Mouse (Mus musculus) liver, adult 2 months (tissue): Measurements from ENCODE around the gene Tacstd2.

Experiments
- CTCF ChIP-seq: fragments of 200-500 bp; IDR thresholded peaks from 2 replicates; pipeline ENCODE4 v1.5.1; 2011; ENCODE audit warnings: low read depth, low read length, control low read depth
- POLR2A ChIP-seq: fragments of 200-500 bp; IDR thresholded peaks from 2 replicates; pipeline ENCODE4 v1.6.1; 2011; ENCODE audit warnings: low read length, control low read depth; ENCODE audit not compliant: insufficient read depth; ENCODE audit errors: extremely low read depth

DNA sequence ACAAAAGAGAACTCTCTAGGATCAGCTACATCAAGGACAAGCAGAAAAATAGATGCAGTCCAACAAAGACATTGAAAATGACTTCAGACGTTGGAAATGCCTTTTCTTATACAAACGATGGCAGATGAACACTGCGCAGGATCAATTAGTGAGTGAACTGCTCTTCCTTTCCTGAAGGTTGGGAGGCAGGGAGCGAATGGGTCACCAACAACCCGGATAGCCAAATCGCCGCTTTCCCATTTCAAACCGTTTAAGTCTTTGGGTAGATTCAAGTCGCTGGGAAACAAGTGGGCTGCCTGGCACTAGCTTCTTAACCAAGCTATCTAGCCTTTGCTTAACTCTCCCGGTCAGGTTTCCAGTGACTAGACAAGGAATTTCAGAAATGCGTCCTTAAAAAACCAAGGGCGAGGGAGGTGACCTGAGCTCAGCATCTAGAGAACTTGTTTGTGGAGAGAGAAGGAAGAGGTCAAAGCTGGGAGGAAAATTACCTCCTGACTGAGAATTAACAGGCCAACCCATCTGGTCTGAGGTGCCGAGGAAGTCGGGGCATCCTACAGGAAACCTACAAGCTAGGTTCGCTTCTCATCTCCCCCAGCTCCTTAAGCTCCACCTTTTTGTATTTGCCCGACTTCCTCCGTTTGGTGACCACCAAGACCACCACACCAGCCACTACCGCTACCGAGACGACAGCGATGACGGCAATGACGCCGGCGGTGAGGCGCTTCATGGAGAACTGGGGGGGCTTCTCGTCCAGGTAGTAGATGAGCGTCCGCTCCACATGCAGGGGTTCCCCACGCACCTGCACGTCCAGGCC is 1.2 kb downstream of the Tacstd2 start:
- TF ChIP-seq POLR2A (no peak), CTCF (no peak)
